Mouse (Mus musculus) liver, adult 2 months (tissue): ENCODE results near the gene Csf3r.

Experiments
- CTCF ChIP-seq: fragments of 200-500 bp; IDR thresholded peaks from 2 replicates; pipeline ENCODE4 v1.5.1; 2011; ENCODE audit warnings: low read depth, low read length, control low read depth
- POLR2A ChIP-seq: fragments of 200-500 bp; IDR thresholded peaks from 2 replicates; pipeline ENCODE4 v1.6.1; 2011; ENCODE audit warnings: low read length, control low read depth; ENCODE audit not compliant: insufficient read depth; ENCODE audit errors: extremely low read depth

DNA sequence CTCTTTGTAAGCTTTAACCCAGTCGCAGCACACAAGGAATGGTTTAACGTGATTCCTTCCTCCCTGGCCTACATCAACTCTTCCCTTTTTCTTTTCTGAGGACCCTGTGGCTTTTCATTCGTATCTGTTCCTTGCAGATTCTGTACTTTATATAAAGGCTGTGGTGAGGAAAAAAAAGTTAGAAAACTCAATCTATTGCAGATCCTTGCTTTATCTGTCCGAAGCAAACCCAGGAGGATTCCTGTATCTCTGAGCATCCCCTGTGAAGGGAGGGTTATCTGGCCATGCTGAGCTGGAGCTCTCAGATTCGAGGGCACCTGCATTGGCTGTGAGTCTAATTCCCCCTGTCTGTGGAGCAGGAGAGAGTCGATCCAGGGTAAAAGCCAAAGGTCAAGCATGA, 44.5 kb downstream of the Csf3r start:
- TF ChIP-seq CTCF = no peak
- TF ChIP-seq POLR2A = no peak
